Mouse (Mus musculus) intestine, embryonic 15.5 days (tissue): ENCODE measurements around the gene Snx29. TPM values are rescaled to one million over a fixed set of nuclear protein-coding genes. Genes with fewer than 3 reads are reported as not detected.
A peak's percentile ranks its signal among the peaks of the same experiment; 100 is the strongest.

Experiments used
- ATAC-seq: fragments of 200-750 bp; cut with Nextera tagmentation; 2 replicates; pipeline ENCODE4 v1.8.0; 2017; ENCODE audit warnings: moderate TSS enrichment, moderate library complexity
- H3K27ac ChIP-seq: fragments of 300-500 bp; sonication (generic); 2 replicates; pipeline ENCODE4 v1.5.1; 2015; ENCODE audit warnings: mild to moderate bottlenecking, inconsistent platforms
- H3K27me3 ChIP-seq: fragments of 300-500 bp; sonication (generic); replicated peaks from 2 replicates; pipeline ENCODE4 v1.6.1; 2015; ENCODE audit warnings: inconsistent platforms
- H3K36me3 ChIP-seq: fragments of 300-500 bp; sonication (generic); 2 replicates; pipeline ENCODE4 v1.6.1; 2015; ENCODE audit warnings: inconsistent platforms
- H3K4me1 ChIP-seq: fragments of 300-500 bp; sonication (generic); replicated peaks from 2 replicates; pipeline ENCODE4 v1.6.1; 2015; ENCODE audit warnings: inconsistent platforms
- H3K4me2 ChIP-seq: fragments of 300-500 bp; sonication (generic); replicated peaks from 2 replicates; pipeline ENCODE4 v1.6.1; 2015; ENCODE audit warnings: mild to moderate bottlenecking, inconsistent platforms
- H3K4me3 ChIP-seq: fragments of 300-500 bp; sonication (generic); replicated peaks from 2 replicates; pipeline ENCODE4 v1.5.1; 2015; ENCODE audit warnings: inconsistent platforms
- H3K9ac ChIP-seq: fragments of 300-500 bp; sonication (generic); 2 replicates; pipeline ENCODE4 v1.6.1; 2015; ENCODE audit warnings: inconsistent platforms
- H3K9me3 ChIP-seq: fragments of 300-500 bp; sonication (generic); 2 replicates; pipeline ENCODE4 v1.6.1; 2016; ENCODE audit warnings: inconsistent platforms
- WGBS: fragments of 180-500 bp; shearing (Covaris S2); methylation state at CpG from one replicate; pipeline ENCODE4 v1.1.7; 2015; 5-methylcytosine and 5-hydroxymethylcytosine counted together
- polyA plus RNA-seq: library from polyadenylated mRNA; unstranded; fragments of >200 nt; fragmentation: Nextera tagmentation; extraction: Ambion mirVana; gene quantifications from 2 replicates; pipeline ENCODE4 v1.2.1, GENCODE M21; 2015

Gene Snx29
- polyA plus RNA-seq, 1 experiment from 2014 or later = 5.7 TPM

DNA sequence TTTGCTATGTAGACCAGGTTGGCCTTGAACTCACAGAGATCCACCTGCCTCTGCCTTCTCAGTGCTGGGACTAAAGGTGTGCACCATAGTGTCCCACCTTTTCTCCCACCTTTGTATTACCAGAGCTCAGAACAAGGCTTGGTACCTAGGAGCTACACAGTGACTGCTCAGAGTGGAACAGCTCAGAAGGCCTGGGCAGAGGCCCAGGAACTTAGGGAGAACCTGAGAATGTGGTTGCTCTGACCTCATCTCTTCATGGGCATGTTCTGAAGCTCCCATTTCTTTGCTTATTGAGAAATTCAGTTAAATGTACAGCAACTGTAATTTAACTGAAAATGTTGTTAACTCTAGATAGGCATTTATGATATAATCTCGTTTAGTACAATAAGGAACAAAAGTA is 44.1 kb downstream of the Snx29 start:
- H3K4me2 ChIP-seq = no peak overlapping the region

DNA sequence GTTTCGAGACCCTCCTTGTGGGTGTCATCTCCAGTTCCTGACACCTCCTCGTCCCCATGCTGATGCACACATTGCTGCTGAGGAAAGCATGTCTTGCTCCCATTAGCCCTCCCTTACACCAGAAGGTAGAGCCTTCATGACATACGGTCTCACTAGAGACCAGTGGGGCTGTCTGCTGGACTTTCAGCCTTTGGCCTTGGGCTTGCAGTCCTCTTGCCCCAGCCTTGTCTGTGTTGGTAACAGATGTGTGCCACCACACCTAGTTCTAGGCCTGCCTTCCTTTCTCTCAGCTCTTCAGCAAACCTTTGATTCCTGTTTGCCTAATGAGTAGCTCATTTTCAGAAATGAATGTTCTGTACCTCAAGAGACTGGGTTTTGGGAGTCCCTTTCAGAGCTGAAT is 45.7 kb downstream of the Snx29 start:
- peaks cover 8% of the 10 kb centered on the region for H3K4me1 ChIP-seq

More for the DNA sequence above, 44.1 kb downstream of the Snx29 start:
- no peak overlapping the region for H3K27ac ChIP-seq
- 69% methylated on average over 1 of the region's 1 CpGs for WGBS
- no peaks in the 10 kb centered on the region for H3K36me3 ChIP-seq
- no peak overlapping the region for H3K9ac ChIP-seq
- H3K4me1 ChIP-seq = peaks cover 8% of the 10 kb centered on the region
- no peak overlapping the region for H3K4me3 ChIP-seq
- H3K9me3 ChIP-seq = no peaks in the 10 kb centered on the region
- H3K27me3 ChIP-seq = no peaks in the 10 kb centered on the region
- ATAC-seq = no peak

DNA sequence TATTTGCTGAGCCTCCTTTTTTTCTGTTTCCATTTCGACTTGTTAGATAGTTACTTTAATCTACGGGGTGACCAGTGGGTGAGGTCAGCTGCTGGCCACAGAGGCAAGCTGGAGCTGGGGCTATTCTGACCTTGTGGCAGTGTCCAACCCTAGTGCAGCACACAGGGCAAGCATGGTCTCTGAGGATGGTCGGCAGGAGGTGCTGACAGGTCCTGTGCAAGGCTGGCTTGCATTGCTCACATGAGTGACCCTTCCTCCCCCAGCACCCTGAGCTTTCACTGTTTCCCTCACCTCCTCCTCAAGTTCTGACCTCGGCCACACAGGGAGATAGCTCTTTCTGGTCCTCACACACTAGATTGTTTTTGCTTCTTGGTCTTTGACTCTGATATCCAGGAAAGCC is 46.5 kb downstream of the Snx29 start:
- H3K4me3 ChIP-seq = no peak overlapping the region
- H3K27ac ChIP-seq = no peak overlapping the region
- WGBS = 59% methylated on average over 4 of the region's 4 CpGs
- peaks cover 8% of the 10 kb centered on the region for H3K4me1 ChIP-seq
- H3K9ac ChIP-seq = no peak overlapping the region
- no peak overlapping the region for H3K4me2 ChIP-seq
- no peak for ATAC-seq
- H3K27me3 ChIP-seq = no peaks in the 10 kb centered on the region
- no peaks in the 10 kb centered on the region for H3K9me3 ChIP-seq
- no peaks in the 10 kb centered on the region for H3K36me3 ChIP-seq

More for the DNA sequence above, 45.7 kb downstream of the Snx29 start:
- Histone ChIP-seq H3K27ac (no peak overlapping the region), H3K4me3 (no peak overlapping the region), H3K27me3 (no peaks in the 10 kb centered on the region), H3K9ac (no peak overlapping the region), H3K4me2 (no peak overlapping the region), H3K36me3 (no peaks in the 10 kb centered on the region), H3K9me3 (no peaks in the 10 kb centered on the region)
- no peak for ATAC-seq
- whole genome bisulfite sequencing = 89% methylated on average over 3 of the region's 3 CpGs

DNA sequence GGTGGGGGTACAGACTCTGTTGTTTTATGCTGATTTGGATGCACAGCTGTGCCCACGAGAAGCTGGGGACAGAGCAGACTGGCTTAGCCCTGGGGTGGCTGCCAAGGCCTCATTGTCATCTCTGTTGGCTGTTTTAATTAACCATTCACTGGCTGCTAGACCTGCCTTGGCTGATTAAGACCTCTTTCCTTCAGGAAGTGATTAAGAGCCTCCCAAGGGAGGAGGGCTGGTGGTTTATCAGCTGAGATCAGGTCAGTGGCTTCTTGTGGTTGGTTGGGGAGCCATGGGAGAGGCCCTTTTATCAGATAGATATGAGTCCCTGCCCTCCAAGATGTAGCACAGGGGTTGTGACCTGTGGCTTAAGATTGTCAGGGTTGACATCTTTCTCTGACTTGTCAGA is 46.9 kb downstream of the Snx29 start:
- H3K4me3 ChIP-seq = no peak overlapping the region
- WGBS = 38% methylated on average over 1 of the region's 1 CpGs
- H3K9me3 ChIP-seq = no peaks in the 10 kb centered on the region
- no peaks in the 10 kb centered on the region for H3K27me3 ChIP-seq
- ATAC-seq = peak; percentile 45; the same call in 1 of the 2 replicates
- H3K9ac ChIP-seq = no peak overlapping the region
- no peaks in the 10 kb centered on the region for H3K36me3 ChIP-seq
- H3K4me2 ChIP-seq = no peak overlapping the region
- peaks cover 8% of the 10 kb centered on the region for H3K4me1 ChIP-seq
- no peak overlapping the region for H3K27ac ChIP-seq

DNA sequence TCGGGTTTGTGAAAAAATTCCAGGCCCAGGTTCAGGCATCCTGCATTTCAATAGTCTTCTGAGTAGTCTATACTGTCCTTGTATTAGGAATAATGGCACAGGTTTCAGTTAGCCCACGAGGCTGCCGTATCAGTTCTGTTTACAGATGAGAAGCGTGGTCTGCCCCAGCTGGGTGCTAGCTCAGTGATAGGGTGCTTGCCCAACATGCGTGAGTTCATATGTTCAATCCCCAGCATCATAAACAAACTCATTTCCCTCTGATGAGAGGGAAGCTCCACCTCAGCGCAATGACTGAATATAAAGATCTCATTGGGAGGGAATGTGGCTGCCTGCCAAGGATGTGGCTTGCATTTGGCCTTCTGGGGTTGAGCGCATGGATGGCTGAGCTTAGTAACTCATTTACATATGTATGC is 47.4 kb downstream of the Snx29 start:
- Histone ChIP-seq H3K36me3 (no peaks in the 10 kb centered on the region), H3K4me3 (no peak overlapping the region), H3K27ac (no peak overlapping the region), H3K9me3 (no peaks in the 10 kb centered on the region), H3K27me3 (no peaks in the 10 kb centered on the region), H3K4me2 (no peak overlapping the region), H3K4me1 (peaks cover 8% of the 10 kb centered on the region), H3K9ac (no peak overlapping the region)
- WGBS = 58% methylated on average over 7 of the region's 7 CpGs
- 0 out of 2 replicates have a peak, but pooled peaks have one; percentile 28 for ATAC-seq

DNA sequence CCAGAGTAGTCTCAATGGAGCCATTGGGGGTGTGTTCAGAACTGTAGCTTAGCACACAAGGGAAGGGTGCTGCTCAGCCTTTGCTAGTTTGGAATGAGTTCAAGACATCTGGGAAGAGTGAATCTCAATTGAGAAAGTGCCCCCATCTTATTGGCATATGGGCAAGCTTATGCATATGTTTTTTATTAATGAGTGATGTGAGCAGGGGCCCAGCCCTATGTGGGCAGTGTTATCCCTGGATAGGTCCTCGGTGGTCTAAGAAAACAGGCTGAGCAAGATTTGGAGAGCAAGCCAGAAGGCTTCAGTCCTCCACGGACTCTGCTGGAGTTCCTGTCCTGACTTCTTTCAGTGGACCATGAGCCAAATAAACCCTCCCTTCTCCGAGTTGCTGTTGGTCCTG is 56.6 kb downstream of the Snx29 start:
- Histone ChIP-seq H3K9me3 (no peaks in the 10 kb centered on the region), H3K27me3 (no peaks in the 10 kb centered on the region), H3K4me2 (no peak overlapping the region), H3K27ac (no peak overlapping the region), H3K4me3 (no peak overlapping the region), H3K4me1 (no peaks in the 10 kb centered on the region), H3K36me3 (no peaks in the 10 kb centered on the region), H3K9ac (no peak overlapping the region)
- ATAC-seq = no peak
- 77% methylated on average over 3 of the region's 3 CpGs for WGBS

DNA sequence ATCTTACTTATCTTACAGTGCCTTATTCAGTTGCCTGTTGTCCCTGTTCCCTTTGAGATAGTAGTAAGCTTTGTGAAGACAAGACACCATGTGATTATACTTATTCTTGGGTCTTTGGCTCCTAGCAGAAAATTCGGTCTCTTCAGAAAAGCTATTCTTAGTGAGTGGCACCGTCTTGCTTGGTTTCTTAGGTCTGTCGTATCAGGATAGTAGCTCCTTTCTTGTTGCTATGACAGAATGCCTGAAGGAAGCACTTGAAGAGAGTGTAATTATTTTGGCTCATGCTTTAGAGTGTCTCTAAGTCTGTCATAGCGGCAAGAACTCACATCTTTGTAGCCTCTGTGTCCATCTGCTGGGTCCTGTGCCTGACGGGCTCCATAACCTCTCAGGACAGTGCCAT is 57.3 kb downstream of the Snx29 start:
- Histone ChIP-seq H3K27ac (no peak overlapping the region), H3K9ac (no peak overlapping the region), H3K4me3 (no peak overlapping the region), H3K4me1 (no peaks in the 10 kb centered on the region), H3K27me3 (no peaks in the 10 kb centered on the region), H3K4me2 (no peak overlapping the region), H3K9me3 (no peaks in the 10 kb centered on the region), H3K36me3 (no peaks in the 10 kb centered on the region)
- 90% methylated on average over 5 of the region's 5 CpGs for WGBS
- ATAC-seq = no peak

DNA sequence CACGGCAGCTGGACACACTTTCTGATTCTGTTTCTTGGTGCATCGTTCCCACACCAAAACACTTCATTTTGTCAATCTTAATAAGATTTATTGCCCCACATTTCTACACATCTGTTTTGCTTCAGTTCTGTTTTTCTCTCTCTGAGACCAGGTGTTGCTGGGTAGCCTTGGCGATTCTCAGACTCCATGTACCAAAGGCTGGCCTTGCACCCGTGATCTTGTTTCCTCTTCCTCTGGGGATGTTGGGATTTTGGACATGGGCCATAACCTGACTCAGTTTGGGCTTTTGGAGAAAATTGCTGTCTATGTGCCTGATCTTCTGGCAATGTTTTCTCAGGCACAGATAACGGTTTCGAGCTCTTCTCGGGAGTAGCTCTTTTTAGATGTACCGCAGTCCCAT is 58.2 kb downstream of the Snx29 start:
- Histone ChIP-seq H3K27me3 (no peaks in the 10 kb centered on the region), H3K9ac (no peak overlapping the region), H3K36me3 (no peaks in the 10 kb centered on the region), H3K27ac (no peak overlapping the region), H3K4me2 (no peak overlapping the region), H3K4me1 (no peaks in the 10 kb centered on the region), H3K9me3 (no peaks in the 10 kb centered on the region), H3K4me3 (no peak overlapping the region)
- no peak for ATAC-seq
- WGBS = 74% methylated on average over 8 of the region's 8 CpGs

DNA sequence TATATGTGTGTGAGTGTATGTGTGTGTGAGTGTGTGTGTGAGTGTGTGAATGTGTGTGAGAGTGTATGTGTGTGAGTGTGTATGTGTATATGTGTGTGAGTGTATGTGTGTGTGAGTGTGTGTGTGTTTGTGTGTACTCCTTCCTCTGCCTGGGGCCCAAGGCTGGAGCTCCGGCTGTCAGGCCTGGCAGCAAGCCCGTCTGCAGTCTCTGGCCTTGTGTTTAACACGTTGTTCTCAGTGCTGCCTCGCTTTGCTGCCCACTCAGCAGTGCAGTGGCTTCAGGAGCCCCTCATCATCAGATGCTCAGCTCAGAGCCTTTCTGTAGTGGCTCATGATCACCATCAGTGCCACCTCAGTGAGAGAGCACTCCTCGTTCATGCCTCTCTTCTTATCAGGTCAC is 61.7 kb downstream of the Snx29 start:
- no peak for ATAC-seq
- 61% methylated on average over 5 of the region's 5 CpGs for WGBS

DNA sequence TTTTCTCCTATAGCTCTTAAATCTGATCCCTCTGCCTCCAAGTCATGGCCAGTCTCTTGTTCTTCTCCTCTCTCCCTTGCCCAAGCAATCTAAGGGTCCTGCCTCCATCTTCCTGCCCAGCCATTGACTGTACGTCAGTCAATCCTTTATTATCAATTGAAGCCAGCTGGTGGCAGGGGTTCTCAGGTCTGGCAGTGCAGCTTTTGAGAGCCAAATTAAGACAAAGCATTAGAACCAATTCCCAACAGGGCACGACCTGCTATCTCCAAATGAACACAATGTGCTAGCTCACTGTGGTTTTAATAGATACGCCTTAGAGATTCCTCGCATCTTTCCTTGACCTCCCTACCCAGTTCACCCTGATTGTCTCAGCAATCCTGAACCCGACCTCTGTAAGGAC is 62.4 kb downstream of the Snx29 start:
- Histone ChIP-seq H3K4me3 (no peak overlapping the region), H3K27ac (no peak overlapping the region), H3K4me2 (no peak overlapping the region), H3K4me1 (no peaks in the 10 kb centered on the region), H3K36me3 (no peaks in the 10 kb centered on the region), H3K9ac (no peak overlapping the region), H3K9me3 (no peaks in the 10 kb centered on the region), H3K27me3 (no peaks in the 10 kb centered on the region)
- ATAC-seq = no peak
- 74% methylated on average over 5 of the region's 5 CpGs for WGBS

More for the DNA sequence above, 61.7 kb downstream of the Snx29 start:
- Histone ChIP-seq H3K36me3 (no peaks in the 10 kb centered on the region), H3K27ac (no peak overlapping the region), H3K4me1 (no peaks in the 10 kb centered on the region), H3K9ac (no peak overlapping the region), H3K9me3 (no peaks in the 10 kb centered on the region), H3K4me3 (no peak overlapping the region), H3K4me2 (no peak overlapping the region), H3K27me3 (no peaks in the 10 kb centered on the region)

DNA sequence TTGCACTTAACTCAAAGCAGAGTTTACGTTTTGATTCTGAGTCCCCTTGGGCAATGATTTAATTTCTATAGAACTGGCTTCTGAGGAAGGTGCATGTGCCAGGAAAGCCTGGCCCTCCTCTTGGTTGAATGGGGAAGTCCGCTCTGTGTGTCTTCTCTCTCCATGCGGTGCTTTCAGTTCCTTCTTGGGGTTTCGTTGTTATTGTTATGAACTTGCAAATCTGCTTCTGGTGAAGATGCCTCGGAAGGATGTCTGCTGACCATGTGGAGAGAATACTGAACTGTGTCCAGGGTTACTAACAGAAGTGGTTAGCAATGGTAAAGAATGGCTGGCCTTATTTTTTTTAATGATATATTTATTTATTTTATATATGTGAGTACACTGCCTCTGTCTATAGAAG is 63.1 kb downstream of the Snx29 start:
- H3K27me3 ChIP-seq = no peaks in the 10 kb centered on the region
- no peaks in the 10 kb centered on the region for H3K4me1 ChIP-seq
- H3K4me2 ChIP-seq = no peak overlapping the region
- no peaks in the 10 kb centered on the region for H3K9me3 ChIP-seq
- WGBS = 86% methylated on average over 5 of the region's 5 CpGs
- H3K4me3 ChIP-seq = no peak overlapping the region
- H3K36me3 ChIP-seq = no peaks in the 10 kb centered on the region
- H3K9ac ChIP-seq = no peak overlapping the region
- no peak overlapping the region for H3K27ac ChIP-seq
- ATAC-seq = no peak

DNA sequence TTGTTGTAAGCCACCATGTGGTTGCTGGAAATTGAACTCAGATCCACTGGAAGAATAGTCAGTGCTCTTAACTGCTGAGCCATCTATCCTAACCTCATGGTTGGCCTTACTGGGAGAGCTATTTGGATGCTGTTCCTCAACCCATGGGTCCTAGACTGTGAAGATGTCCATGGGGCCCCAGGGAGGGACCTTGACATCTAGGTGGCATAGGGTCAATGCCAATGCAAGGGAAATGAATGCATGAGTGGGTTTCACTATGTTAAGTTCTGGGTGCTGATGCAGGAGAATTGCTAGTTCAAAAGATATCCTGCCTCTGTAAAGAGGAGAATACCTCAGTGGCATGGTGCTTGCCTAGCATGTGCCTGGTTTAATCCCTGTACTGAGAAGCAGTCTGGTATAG is 63.5 kb downstream of the Snx29 start:
- H3K27me3 ChIP-seq = no peaks in the 10 kb centered on the region
- H3K27ac ChIP-seq = no peak overlapping the region
- H3K36me3 ChIP-seq = no peaks in the 10 kb centered on the region
- H3K9me3 ChIP-seq = no peaks in the 10 kb centered on the region
- no peak for ATAC-seq
- H3K4me1 ChIP-seq = no peaks in the 10 kb centered on the region
- H3K4me3 ChIP-seq = no peak overlapping the region
- H3K9ac ChIP-seq = no peak overlapping the region
- H3K4me2 ChIP-seq = no peak overlapping the region

DNA sequence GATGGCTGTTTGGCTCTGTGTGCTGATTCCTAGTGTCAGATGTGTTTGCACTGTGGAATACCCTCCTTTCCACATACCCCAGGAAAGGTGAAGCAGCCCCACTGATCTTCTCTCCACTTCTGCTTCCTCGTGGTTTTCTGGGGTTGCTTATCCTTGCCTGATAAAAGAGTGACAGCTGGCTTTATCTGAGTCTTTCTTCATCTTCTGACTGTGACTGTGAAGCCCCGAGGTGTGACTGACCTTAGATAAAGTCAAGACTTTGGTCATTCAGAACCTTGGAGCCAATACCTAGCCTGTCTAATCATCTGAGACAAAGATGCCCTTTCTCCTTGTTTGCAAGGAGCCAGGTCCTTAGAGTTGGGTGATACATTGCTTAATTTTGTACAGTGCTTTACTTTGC is 65.4 kb downstream of the Snx29 start:
- Histone ChIP-seq H3K9me3 (no peaks in the 10 kb centered on the region), H3K4me1 (no peaks in the 10 kb centered on the region), H3K4me3 (no peak overlapping the region), H3K36me3 (no peaks in the 10 kb centered on the region), H3K27ac (no peak overlapping the region), H3K4me2 (no peak overlapping the region), H3K27me3 (no peaks in the 10 kb centered on the region), H3K9ac (no peak overlapping the region)
- ATAC-seq = no peak
- WGBS = 51% methylated on average over 2 of the region's 2 CpGs

DNA sequence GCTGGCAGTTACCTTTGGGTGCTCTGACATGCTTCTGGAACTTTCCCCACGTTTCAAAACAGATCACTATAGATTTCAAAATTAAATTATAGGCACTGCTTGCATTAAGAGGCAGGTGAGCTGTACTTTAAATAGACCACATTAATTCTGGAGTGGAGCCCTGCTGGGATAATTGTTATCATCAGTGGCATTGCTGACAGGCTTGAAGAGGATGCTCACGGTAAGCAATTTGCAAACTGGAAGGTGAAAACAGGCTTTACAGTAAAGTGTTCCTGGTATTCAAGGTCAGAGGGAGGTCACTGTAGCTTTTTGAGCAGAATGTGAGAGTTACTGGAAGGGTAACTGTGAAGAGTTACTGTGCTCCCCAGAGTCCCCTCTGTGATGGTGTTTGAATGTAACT is 66.6 kb downstream of the Snx29 start:
- no peak overlapping the region for H3K9ac ChIP-seq
- ATAC-seq = no peak
- no peaks in the 10 kb centered on the region for H3K36me3 ChIP-seq
- no peak overlapping the region for H3K4me3 ChIP-seq
- no peaks in the 10 kb centered on the region for H3K9me3 ChIP-seq
- no peak overlapping the region for H3K4me2 ChIP-seq
- no peaks in the 10 kb centered on the region for H3K27me3 ChIP-seq
- H3K4me1 ChIP-seq = no peaks in the 10 kb centered on the region
- WGBS = 33% methylated on average over 2 of the region's 2 CpGs
- no peak overlapping the region for H3K27ac ChIP-seq
